Mouse (Mus musculus) midbrain, embryonic 14.5 days (tissue): ENCODE measurements around the gene Idh2. TPM values are rescaled to one million over a fixed set of nuclear protein-coding genes. Genes with fewer than 3 reads are reported as not detected.

Experiments used
- ATAC-seq: fragments of 200-750 bp; cut with Nextera tagmentation; 2 replicates; pipeline ENCODE4 v1.8.0; 2017; ENCODE audit warnings: moderate number of reproducible peaks, moderate library complexity; ENCODE audit not compliant: low FRiP score, low TSS enrichment
- DNase-seq: peaks from one replicate; pipeline ENCODE4 v3.0.0-alpha.2; 2015
- H3K27ac ChIP-seq: fragments of 300-500 bp; sonication (generic); replicated peaks from 2 replicates; pipeline ENCODE4 v1.5.1; 2014; ENCODE audit warnings: mild to moderate bottlenecking, low read depth, low read length, moderate library complexity
- H3K27me3 ChIP-seq: fragments of 300-500 bp; sonication (generic); 2 replicates; pipeline ENCODE4 v1.6.1; 2014; ENCODE audit warnings: low read length, control low read depth, mixed read lengths; ENCODE audit not compliant: control insufficient read depth, insufficient read depth
- H3K36me3 ChIP-seq: fragments of 300-500 bp; sonication (generic); 2 replicates; pipeline ENCODE4 v1.6.1; 2014; ENCODE audit warnings: low read length, control low read depth; ENCODE audit not compliant: control insufficient read depth, insufficient read depth
- H3K4me1 ChIP-seq: fragments of 300-500 bp; sonication (generic); 2 replicates; pipeline ENCODE4 v1.6.1; 2014; ENCODE audit warnings: mild to moderate bottlenecking, antibody characterized with exemption, low read length, control low read depth; ENCODE audit not compliant: control insufficient read depth, insufficient read depth
- H3K4me2 ChIP-seq: fragments of 300-500 bp; sonication (generic); 2 replicates; pipeline ENCODE4 v1.6.1; 2014; ENCODE audit warnings: mild to moderate bottlenecking, low read length, moderate library complexity
- H3K4me3 ChIP-seq: fragments of 300-500 bp; sonication (generic); replicated peaks from 2 replicates; pipeline ENCODE4 v1.5.1; 2014; ENCODE audit warnings: low read depth, low read length
- H3K9ac ChIP-seq: fragments of 300-500 bp; sonication (generic); replicated peaks from 2 replicates; pipeline ENCODE4 v1.6.1; 2014; ENCODE audit warnings: mild to moderate bottlenecking, low read length, moderate library complexity
- H3K9me3 ChIP-seq: fragments of 300-500 bp; sonication (generic); 2 replicates; pipeline ENCODE4 v1.6.1; 2016; ENCODE audit warnings: low read length, control low read depth, mixed read lengths; ENCODE audit not compliant: control insufficient read depth
- WGBS: fragments of 180-500 bp; shearing (Covaris S2); extraction: QIAGEN DNeasy Blood & Tissue Kit; methylation state at CpG from one replicate; pipeline ENCODE4 v1.1.7; 2014; 5-methylcytosine and 5-hydroxymethylcytosine counted together
- polyA plus RNA-seq: library from polyadenylated mRNA; unstranded; fragments of >200 nt; fragmentation: Nextera tagmentation; extraction: Ambion mirVana; gene quantifications from 2 replicates; pipeline ENCODE4 v1.2.1, GENCODE M21; 2014

Gene Idh2
- polyA plus RNA-seq, 1 experiment from 2014 or later: 232 TPM

DNA sequence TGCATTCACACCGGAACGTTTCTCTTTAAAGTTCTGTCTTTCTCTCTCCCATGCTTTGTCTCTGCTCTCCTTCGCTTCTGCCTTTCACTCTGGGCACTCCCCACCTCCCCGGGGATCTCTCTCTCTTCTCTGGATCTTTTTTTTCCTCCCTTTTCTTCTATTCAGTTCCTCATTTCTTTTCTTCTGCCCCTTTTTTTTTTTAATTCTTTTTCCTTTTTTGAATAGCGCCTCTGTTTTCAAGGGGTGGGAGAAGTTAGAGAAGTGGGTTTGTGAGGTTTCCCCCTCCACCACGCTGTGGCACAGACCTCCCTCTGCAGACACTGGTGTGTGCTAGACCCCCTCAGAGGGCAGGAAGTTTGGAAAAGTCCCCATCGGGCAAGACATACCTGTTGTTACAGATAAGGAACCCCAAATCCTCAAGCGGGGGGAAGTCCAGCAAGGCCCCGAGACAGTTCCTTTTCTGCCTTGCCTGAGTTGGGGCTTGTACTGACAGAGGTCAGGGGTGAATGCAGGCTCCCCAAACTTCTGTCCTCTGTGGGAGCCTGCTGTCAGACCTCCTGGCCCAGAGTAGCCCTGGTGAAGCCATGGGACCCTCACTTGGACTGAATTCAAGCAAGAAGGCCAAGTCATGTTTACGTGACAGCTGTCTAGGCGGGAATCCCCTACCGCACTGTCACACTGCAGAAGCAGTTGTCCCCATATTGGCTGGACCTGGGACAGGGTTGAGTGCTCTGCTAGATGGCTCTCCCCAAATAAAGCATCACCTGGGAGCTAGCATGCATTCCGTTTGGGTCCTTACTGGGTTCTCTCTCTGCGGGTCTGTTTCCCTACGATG lies 51.1 kb downstream of the Idh2 start:
- Histone ChIP-seq H3K9me3 (no peaks in the 10 kb centered on the region), H3K27me3 (no peaks in the 10 kb centered on the region), H3K4me1 (peaks cover 28% of the 10 kb centered on the region), H3K27ac (no peak overlapping the region), H3K4me2 (no peak overlapping the region), H3K4me3 (no peak overlapping the region), H3K9ac (no peak overlapping the region), H3K36me3 (no peaks in the 10 kb centered on the region)
- DNase-seq: no peak
- WGBS: 47% methylated on average over 15 of the region's 15 CpGs
- no peak for ATAC-seq

DNA sequence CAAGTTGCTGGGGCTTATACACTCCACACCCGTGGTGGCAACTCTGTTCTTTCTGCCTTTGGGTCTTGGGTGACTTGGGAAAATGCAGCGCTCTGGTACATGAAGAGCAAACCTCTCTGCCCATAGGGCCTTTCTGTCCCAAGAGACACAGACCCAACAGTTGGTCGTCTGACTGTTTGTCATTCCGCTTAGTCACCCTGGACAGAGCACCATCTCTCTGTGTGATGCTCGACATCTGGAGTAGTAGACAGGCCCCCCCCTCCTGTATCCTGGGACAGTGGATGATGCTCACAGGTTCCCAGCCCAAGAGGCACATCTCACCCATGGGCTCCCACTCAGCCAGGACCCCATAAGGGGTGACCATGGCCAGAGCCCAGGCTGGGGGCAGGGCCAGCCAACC lies 51.9 kb downstream of the Idh2 start:
- H3K4me2 ChIP-seq: no peak overlapping the region
- no peak overlapping the region for H3K9ac ChIP-seq
- no peaks in the 10 kb centered on the region for H3K36me3 ChIP-seq
- no peak for DNase-seq
- H3K4me1 ChIP-seq: peaks cover 31% of the 10 kb centered on the region
- no peak overlapping the region for H3K4me3 ChIP-seq
- H3K27me3 ChIP-seq: no peaks in the 10 kb centered on the region
- no peaks in the 10 kb centered on the region for H3K9me3 ChIP-seq
- 60% methylated on average over 5 of the region's 5 CpGs for WGBS
- H3K27ac ChIP-seq: peak overlapping the region; percentile 4; the same call in 1 of the 2 replicates
- 0 out of 2 replicates have a peak, but pooled peaks have one; percentile 34 for ATAC-seq

DNA sequence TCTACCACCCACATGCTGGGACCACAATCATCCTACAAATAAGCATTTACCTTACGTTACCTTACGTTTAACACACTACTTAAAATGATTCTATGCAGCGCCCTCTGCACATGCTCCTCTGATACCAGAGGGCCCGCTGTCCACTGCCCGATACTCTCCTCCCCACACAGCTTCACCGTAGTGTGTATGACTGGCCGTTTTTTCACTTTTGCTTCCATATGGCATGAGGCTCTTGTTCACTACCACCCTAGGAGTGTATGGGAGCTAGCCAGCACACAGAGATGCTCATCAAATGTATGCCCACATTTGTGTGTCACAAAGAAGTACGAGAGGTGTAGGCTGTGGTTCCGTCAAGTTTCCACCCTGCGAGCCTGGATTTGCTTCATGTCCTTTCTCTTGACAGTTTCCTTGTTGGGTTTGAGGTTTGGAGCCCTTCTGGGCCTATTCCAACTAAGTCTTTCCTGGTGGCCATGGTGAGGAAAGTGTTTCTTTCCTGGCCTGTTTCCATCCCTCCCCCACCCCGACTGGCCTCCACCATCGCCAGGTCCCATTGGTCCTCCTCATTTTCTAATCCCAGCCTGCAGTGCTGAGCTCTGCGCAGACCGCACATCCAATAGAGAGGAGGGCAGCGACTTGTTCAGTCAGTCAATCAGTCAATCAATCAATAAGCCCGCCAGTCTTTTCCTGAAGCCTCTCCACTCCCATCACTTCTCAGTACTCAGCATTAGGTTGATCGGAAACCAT lies 52.9 kb downstream of the Idh2 start:
- ATAC-seq (no peak), DNase-seq (no peak)
- Histone ChIP-seq H3K27me3 (no peaks in the 10 kb centered on the region), H3K9ac (no peak overlapping the region), H3K27ac (no peak overlapping the region), H3K9me3 (no peaks in the 10 kb centered on the region), H3K4me3 (no peak overlapping the region), H3K4me2 (no peak overlapping the region), H3K36me3 (no peaks in the 10 kb centered on the region), H3K4me1 (peaks cover 41% of the 10 kb centered on the region)
- 84% methylated on average over 17 of the region's 17 CpGs for WGBS

DNA sequence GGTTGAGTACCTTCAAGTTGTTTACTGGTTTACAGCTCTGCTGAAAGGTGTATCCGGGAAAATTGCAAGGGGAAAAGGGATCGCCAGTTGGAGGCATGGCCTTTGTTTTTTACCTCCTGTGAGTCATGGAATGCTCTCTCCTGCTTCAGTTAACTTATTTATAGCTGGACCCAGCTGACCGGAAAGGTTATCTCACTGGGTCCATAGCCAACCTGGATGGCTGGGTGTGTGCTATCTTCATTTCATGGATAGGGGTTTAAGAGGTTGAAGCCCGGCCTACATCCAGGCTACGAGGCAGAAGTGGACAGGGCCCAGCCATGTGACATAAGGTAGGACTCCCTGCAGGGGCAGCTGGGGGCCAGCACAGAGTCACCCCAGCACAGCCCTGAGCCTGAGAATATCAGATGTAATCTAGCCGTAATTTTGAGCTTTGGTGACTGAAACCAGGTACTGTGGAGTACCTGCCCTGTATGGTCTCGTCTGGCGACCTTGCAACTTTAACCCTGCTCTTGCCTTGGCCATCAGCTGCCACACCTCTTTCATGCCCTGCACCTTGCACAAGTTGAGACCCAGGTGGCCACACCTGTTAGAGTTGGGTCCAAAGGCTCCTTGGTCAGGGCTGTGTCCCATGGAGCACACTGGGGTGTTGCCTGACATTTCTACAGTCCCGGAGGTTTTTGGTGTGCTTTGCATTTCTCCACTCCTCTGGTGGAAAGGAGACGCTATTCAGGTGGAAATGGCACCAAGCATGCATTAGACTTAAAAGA lies 55.0 kb downstream of the Idh2 start:
- ATAC-seq (no peak), DNase-seq (no peak)
- Histone ChIP-seq H3K9ac (no peak overlapping the region), H3K4me2 (no peak overlapping the region), H3K36me3 (no peaks in the 10 kb centered on the region), H3K27ac (no peak overlapping the region), H3K4me3 (no peak overlapping the region), H3K4me1 (peaks cover 55% of the 10 kb centered on the region), H3K9me3 (no peaks in the 10 kb centered on the region), H3K27me3 (no peaks in the 10 kb centered on the region)
- WGBS: 89% methylated on average over 10 of the region's 10 CpGs

DNA sequence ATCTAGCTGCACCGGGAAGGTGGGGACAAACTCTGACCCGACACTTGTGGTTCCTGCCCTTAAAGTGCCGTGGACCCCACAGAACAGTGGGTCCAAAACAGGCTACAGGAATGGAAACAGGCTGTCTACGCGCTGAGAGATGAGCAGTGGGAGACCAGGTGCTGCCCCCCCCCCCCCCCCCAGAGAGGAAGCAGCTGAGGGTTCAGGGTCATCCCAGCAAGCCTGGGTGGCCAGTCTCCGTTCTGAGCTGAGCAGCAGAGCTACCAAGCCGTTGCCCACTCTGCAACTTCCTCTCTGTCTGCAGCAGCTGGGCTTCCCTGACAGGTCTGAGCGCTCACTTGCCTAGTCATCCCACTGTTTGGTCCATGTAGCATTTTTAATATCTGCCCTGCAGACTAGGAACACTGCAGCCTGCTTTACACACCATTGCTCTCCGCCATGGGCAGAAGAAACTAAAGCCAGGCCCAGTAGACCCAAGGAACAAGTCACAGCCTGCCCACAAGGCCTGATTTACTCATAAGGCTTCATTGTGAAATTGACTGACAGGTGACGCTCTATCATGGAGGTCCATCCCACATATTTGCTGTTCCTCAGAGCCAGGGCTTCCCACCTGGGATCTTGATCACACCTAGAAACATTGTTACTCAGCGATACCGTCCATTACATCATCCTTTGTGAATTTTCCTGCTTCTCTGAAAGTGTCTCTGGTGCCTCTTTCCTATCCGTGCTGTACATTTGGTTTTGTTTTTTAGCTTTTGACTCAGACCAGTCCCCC lies 55.9 kb downstream of the Idh2 start:
- H3K36me3 ChIP-seq: no peaks in the 10 kb centered on the region
- H3K4me3 ChIP-seq: no peak overlapping the region
- H3K27me3 ChIP-seq: no peaks in the 10 kb centered on the region
- peak overlapping the region; percentile 32; the same call in 1 of the 2 replicates for H3K27ac ChIP-seq
- H3K4me2 ChIP-seq: no peak overlapping the region
- ATAC-seq (no peak), DNase-seq (no peak)
- H3K4me1 ChIP-seq: peaks cover 54% of the 10 kb centered on the region
- 78% methylated on average over 13 of the region's 13 CpGs for WGBS
- no peaks in the 10 kb centered on the region for H3K9me3 ChIP-seq
- no peak overlapping the region for H3K9ac ChIP-seq

DNA sequence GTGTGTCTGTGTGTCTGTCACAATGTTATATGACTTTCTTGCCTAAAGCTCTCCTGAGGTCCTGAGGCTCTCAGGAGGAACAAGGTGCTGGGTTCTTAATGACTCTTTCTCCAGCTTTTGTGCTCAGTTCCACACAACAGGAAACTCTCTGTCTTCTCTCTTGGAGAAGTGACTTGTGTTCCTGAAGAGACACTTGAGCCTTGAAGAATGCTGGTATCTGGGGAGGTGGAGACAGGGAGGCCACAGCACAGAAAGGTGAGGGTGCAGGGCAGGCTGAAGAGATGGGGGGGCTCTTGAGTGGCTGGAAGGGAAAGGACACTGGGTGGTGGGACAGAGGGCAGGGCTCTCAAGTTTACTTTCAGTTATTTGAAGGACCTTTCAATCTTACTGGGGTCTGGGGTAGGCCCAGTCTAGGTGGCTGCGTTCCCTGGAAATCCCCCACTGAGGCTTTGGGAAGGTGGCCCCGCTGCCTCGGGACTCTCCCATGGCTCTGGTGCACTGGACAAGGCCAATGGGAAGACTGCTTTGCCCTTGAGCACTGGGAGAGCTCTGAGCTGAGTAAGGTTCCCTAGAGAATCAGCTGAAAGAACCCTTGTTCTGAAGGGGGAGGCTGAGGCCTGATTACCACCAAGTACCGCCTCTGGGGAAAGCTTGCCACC lies 56.7 kb downstream of the Idh2 start:
- no peaks in the 10 kb centered on the region for H3K9me3 ChIP-seq
- no peak overlapping the region for H3K4me2 ChIP-seq
- peaks cover 47% of the 10 kb centered on the region for H3K4me1 ChIP-seq
- H3K4me3 ChIP-seq: no peak overlapping the region
- peak overlapping the region; percentile 32; the same call in 1 of the 2 replicates for H3K27ac ChIP-seq
- no peaks in the 10 kb centered on the region for H3K36me3 ChIP-seq
- 79% methylated on average over 4 of the region's 4 CpGs for WGBS
- DNase-seq (no peak), ATAC-seq (no peak)
- H3K9ac ChIP-seq: no peak overlapping the region
- no peaks in the 10 kb centered on the region for H3K27me3 ChIP-seq

DNA sequence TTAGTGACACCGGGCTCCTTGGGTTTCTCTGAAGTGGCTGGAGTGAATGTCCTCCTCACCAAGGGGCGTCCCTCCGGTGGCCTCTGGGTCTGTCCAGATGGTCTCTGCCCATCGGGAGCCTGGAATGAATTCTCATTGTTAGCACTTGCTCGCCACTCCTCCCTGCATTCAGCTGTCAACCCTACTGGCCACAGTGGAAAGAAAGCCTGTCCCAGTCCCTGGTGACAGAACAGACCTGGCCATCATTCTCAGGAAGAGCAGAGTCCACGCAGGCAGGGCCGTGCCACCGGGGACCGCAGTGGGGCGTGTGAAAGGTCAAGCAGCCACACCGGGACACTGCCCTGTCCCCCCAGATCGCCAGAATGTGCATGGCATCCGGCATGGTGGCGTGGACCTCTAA lies 57.4 kb downstream of the Idh2 start:
- H3K4me3 ChIP-seq: no peak overlapping the region
- DNase-seq (no peak), ATAC-seq (no peak)
- no peaks in the 10 kb centered on the region for H3K9me3 ChIP-seq
- peak overlapping the region; percentile 17 for H3K4me2 ChIP-seq
- H3K36me3 ChIP-seq: 0 out of 2 replicates have a peak, but pooled peaks cover 5% of the 10 kb centered on the region
- H3K27me3 ChIP-seq: no peaks in the 10 kb centered on the region
- H3K4me1 ChIP-seq: peaks cover 39% of the 10 kb centered on the region
- H3K9ac ChIP-seq: no peak overlapping the region
- 9% methylated on average over 14 of the region's 14 CpGs for WGBS
- H3K27ac ChIP-seq: peak overlapping the region; percentile 66; the same call in 1 of the 2 replicates
